Mouse (Mus musculus): ENCODE data around the gene Vmn1r34. TPM values are rescaled to one million over a fixed set of nuclear protein-coding genes. Genes with fewer than 3 reads are reported as not detected.

Vmn1r34 gene
- polyA plus RNA-seq (2014; fragmentation: Illumina TruSeq; extraction: RNeasy Lipid Tissue Mini Kit (QIAGEN cat#74804); ENCODE audit: low read depth, low replicate concordance), result not detected

DNA sequence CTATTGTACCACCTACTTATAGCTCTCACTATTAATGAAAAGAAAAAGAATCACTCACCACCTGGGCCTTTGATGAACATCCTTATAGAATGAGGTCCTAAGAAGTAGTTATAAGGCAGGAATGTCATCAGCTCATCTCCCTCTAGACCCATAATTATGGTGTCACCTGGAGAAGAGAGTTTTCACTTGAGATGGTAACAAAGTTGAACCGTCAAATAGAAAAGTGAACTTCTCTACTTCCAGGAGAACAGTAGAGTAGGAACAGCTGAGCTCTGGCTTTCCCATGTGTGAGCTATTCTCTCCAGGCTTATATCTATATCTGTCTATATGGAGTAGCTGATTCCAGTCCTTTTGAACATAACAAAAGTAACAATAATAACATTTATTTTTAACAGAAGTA is at the start of gene Vmn1r34:
TSS of gene Vmn1r34 (minus strand) at position 101 of the 400 bp plus-strand sequence.

GRCm38 (mm10) chr6:66685806-66686205 is 42.1 kb upstream of the Vmn1r34 start, which contains the start of gene Vmn1r35:
Gene Vmn1r35, minus strand, starts transcription at chr6:66685906.

GRCm38 (mm10) chr6:66618182-66618581 is 25.5 kb downstream of the Vmn1r34 start, which contains the start of gene Vmn1r33:
Gene Vmn1r33, minus strand, starts transcription at chr6:66618282.

Other genes starting within 250 kb of the Vmn1r34 start
- gene Mad2l1, start 108.5 kb downstream of the Vmn1r34 start, polyA plus RNA-seq (2014; fragmentation: Illumina TruSeq; extraction: RNeasy Lipid Tissue Mini Kit (QIAGEN cat#74804); ENCODE audit: low read depth, low replicate concordance), result 30.2 TPM
- not detected for gene Vmn1r32, start 83.8 kb downstream of the Vmn1r34 start, polyA plus RNA-seq (2014; fragmentation: Illumina TruSeq; extraction: RNeasy Lipid Tissue Mini Kit (QIAGEN cat#74804); ENCODE audit: low read depth, low replicate concordance)
- not detected for gene Vmn1r33, start 25.6 kb downstream of the Vmn1r34 start, polyA plus RNA-seq (2014; fragmentation: Illumina TruSeq; extraction: RNeasy Lipid Tissue Mini Kit (QIAGEN cat#74804); ENCODE audit: low read depth, low replicate concordance)
- gene Vmn1r35, start 42.0 kb upstream of the Vmn1r34 start, polyA plus RNA-seq (2014; fragmentation: Illumina TruSeq; extraction: RNeasy Lipid Tissue Mini Kit (QIAGEN cat#74804); ENCODE audit: low read depth, low replicate concordance), result not detected
- gene Vmn1r36, start 75.3 kb upstream of the Vmn1r34 start, polyA plus RNA-seq (2014; fragmentation: Illumina TruSeq; extraction: RNeasy Lipid Tissue Mini Kit (QIAGEN cat#74804); ENCODE audit: low read depth, low replicate concordance), result not detected
- gene Vmn1r37, start 85.5 kb upstream of the Vmn1r34 start, polyA plus RNA-seq (2014; fragmentation: Illumina TruSeq; extraction: RNeasy Lipid Tissue Mini Kit (QIAGEN cat#74804); ENCODE audit: low read depth, low replicate concordance), result not detected
- gene Vmn1r38, start 138.7 kb upstream of the Vmn1r34 start, polyA plus RNA-seq (2014; fragmentation: Illumina TruSeq; extraction: RNeasy Lipid Tissue Mini Kit (QIAGEN cat#74804); ENCODE audit: low read depth, low replicate concordance), result not detected
- not detected for gene Vmn1r39, start 166.7 kb upstream of the Vmn1r34 start, polyA plus RNA-seq (2014; fragmentation: Illumina TruSeq; extraction: RNeasy Lipid Tissue Mini Kit (QIAGEN cat#74804); ENCODE audit: low read depth, low replicate concordance)

Measured in adrenal gland, adult 10 weeks (tissue).